Mouse (Mus musculus): ENCODE results near the gene Trio. TPM values are rescaled to one million over a fixed set of nuclear protein-coding genes. Genes with fewer than 3 reads are reported as not detected.

Trio gene
- polyA plus RNA-seq, 1 experiment from 2014 or later, result 48.5 TPM

DNA sequence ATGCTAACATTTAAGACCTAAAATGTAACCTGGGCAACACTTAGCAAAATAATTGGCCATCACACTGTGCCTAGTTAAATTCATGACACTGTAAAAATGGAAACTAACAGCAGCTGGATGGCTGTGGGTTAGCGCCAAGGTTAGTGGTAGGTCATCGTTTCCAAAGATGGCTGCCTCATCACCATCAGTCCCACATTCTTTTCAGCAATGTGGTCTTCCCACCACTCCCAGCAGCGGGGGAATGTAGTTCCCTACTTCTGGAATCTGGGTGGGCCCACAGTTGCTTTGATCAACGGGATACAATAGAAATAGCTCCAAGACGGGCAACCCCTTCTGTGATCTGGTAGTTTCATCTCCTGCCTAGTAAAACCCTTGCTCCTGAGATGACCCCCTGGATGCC is 35.3 kb upstream of the Trio start:
- H3K4me2 ChIP-seq (replicated peaks), result no peak overlapping the region
- no peaks in the 10 kb centered on the region for H3K9me3 ChIP-seq (replicated peaks)
- no peak overlapping the region for H3K9ac ChIP-seq
- H3K36me3 ChIP-seq, result no peaks in the 10 kb centered on the region
- no peak overlapping the region for H3K27ac ChIP-seq
- H3K4me1 ChIP-seq, result peaks cover 5% of the 10 kb centered on the region; the same call in 1 of the 2 replicates
- ATAC-seq (ENCODE audit: low FRiP score), result no peak
- no peaks in the 10 kb centered on the region for H3K27me3 ChIP-seq
- WGBS, result 79% methylated on average over 5 of the region's 5 CpGs
- H3K4me3 ChIP-seq, result no peak overlapping the region

DNA sequence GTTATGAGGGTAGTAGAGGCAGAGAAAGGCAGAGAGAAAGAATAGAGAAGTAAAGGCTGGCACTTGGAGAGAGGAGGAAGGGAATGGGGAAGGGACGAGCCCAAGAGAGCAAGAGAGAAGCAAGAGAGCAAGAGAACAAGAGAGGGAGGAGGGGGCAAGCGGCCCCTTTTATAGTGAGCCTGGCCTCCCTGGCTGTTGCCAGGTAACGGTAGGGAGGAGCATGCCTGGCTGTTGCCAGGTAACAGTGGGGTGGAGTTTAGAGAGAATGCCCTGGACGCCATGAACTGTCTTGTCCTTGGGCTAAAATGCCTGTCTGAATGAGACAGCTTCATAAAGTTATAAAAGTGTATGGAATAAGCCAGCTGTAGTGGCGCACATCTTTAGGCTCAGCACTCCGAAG is 34.8 kb upstream of the Trio start:
- Histone ChIP-seq H3K9ac (no peak overlapping the region), H3K4me1 (peaks cover 5% of the 10 kb centered on the region; the same call in 1 of the 2 replicates), H3K27ac (no peak overlapping the region), H3K4me2 (replicated peaks) (no peak overlapping the region), H3K4me3 (no peak overlapping the region), H3K9me3 (replicated peaks) (no peaks in the 10 kb centered on the region), H3K27me3 (no peaks in the 10 kb centered on the region), H3K36me3 (no peaks in the 10 kb centered on the region)
- ATAC-seq (ENCODE audit: low FRiP score), result peak; percentile 63
- 34% methylated on average over 6 of the region's 6 CpGs for WGBS

DNA sequence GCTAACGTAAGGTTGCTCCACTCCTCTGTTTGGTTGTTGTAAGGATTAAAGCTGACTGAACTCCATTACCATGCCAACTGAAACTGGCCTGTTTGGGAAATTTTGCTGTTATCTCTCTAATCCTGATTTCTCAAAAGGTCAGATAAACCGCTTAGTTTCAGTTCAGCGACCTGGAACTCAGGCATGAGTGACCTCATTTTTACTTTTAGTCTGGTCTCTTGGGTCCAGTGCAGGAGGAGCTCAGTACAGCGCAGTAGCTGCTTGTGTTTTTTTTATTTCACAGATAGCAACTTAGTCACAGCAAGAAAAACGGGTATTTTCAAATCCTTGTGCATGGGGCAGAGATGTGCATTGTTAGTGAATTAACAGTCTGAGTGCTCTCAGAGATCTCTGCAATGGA is 31.9 kb upstream of the Trio start:
- no peak overlapping the region for H3K4me3 ChIP-seq
- H3K36me3 ChIP-seq, result no peaks in the 10 kb centered on the region
- peaks cover 5% of the 10 kb centered on the region for H3K4me1 ChIP-seq
- no peak for ATAC-seq (ENCODE audit: low FRiP score)
- H3K4me2 ChIP-seq (replicated peaks), result no peak overlapping the region
- no peaks in the 10 kb centered on the region for H3K27me3 ChIP-seq
- no peaks in the 10 kb centered on the region for H3K9me3 ChIP-seq (replicated peaks)
- H3K9ac ChIP-seq, result no peak overlapping the region
- 57% methylated on average over 5 of the region's 5 CpGs for WGBS
- no peak overlapping the region for H3K27ac ChIP-seq

DNA sequence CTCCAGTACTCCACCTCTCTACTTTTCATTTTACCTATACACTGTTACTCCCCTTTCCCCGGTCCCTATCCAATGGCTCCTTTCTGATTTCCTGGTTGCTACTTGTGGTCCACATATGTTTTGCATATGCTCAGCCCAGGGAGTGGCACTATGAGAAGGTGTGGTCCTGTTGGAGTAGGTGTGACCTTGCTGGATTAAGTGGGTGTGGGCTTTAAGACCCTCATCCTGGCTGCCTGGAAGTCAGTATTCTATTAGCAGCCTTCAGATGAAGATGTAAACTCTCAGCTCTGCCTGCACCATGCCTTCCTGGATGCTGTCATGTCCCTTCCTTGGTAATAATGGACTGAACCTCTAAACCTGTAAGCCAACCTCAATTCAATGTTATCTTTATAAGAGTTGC is 29.1 kb upstream of the Trio start:
- Histone ChIP-seq H3K9ac (no peak overlapping the region), H3K36me3 (no peaks in the 10 kb centered on the region), H3K27ac (no peak overlapping the region), H3K4me2 (replicated peaks) (no peak overlapping the region), H3K27me3 (no peaks in the 10 kb centered on the region), H3K4me1 (peaks cover 11% of the 10 kb centered on the region), H3K9me3 (replicated peaks) (no peaks in the 10 kb centered on the region), H3K4me3 (no peak overlapping the region)
- no peak for ATAC-seq (ENCODE audit: low FRiP score)
- WGBS, result 89% methylated on average over 1 of the region's 1 CpGs

DNA sequence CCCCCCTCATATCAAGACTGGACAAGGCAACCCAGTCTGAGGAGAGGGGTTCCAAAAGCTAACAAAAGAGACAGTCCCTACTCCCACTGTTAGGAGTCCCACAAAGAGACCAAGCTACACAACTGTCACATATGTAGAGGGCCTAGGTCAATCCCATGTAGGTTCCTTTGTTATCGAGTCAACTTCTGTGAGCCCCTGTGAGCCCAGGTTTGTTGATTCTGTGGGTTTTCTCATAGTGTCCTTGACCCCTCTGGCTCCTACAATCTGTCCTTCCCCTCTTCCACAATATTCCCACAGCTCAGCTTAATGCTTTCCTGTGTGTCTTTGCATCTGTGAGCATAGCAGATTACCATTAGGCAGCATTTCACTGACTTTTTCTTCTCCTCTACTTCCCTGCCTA is 28.5 kb upstream of the Trio start:
- H3K4me2 ChIP-seq (replicated peaks), result no peak overlapping the region
- H3K36me3 ChIP-seq, result no peaks in the 10 kb centered on the region
- no peaks in the 10 kb centered on the region for H3K27me3 ChIP-seq
- no peak for ATAC-seq (ENCODE audit: low FRiP score)
- H3K9ac ChIP-seq, result no peak overlapping the region
- H3K9me3 ChIP-seq (replicated peaks), result no peaks in the 10 kb centered on the region
- H3K27ac ChIP-seq, result no peak overlapping the region
- H3K4me3 ChIP-seq, result no peak overlapping the region
- 33% methylated on average over 1 of the region's 1 CpGs for WGBS
- H3K4me1 ChIP-seq, result peaks cover 11% of the 10 kb centered on the region

DNA sequence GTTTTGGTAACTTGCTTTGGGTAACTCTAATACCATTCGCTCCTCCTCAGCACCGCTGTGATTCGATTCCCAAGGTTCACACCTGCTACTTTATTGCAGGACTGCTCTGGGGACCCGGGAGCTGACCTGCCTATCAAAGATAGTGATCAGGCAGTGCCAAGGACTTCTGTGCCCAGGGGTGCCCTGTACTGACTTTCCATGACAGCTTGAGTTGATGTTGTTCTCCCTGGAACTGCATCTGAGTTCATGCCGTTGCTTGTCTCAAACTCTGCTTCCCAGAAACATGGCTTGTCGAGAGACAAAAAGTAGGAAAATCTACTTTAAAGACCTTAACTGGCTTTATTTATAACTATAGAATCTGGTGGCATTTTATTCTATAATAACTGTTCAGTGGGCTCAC is 27.6 kb upstream of the Trio start:
- Histone ChIP-seq H3K4me3 (no peak overlapping the region), H3K4me2 (replicated peaks) (no peak overlapping the region), H3K9me3 (replicated peaks) (no peaks in the 10 kb centered on the region), H3K27me3 (no peaks in the 10 kb centered on the region), H3K36me3 (no peaks in the 10 kb centered on the region), H3K27ac (no peak overlapping the region), H3K4me1 (peaks cover 11% of the 10 kb centered on the region), H3K9ac (no peak overlapping the region)
- WGBS, result 50% methylated on average over 6 of the region's 6 CpGs
- no peak for ATAC-seq (ENCODE audit: low FRiP score)

DNA sequence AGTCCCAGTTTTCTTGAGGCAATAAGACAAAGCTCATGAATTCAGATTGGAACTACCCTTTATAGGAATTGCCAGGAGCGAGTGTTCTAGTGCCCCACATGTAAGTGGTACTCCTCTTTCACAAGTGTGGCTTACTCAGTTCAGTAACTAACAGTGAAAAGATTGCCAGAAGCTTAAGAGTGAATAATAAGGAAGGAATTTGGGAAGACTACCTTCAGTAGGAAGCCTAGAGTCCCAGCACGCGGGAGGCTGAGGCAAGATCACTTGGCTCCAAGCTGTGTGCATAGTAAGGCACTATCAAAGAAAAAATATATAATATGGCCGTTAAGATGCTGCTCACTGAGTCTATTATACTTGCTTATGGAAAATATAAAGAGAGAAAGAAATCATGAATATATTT is 26.2 kb upstream of the Trio start:
- H3K9ac ChIP-seq, result no peak overlapping the region
- no peak for ATAC-seq (ENCODE audit: low FRiP score)
- no peak overlapping the region for H3K4me3 ChIP-seq
- H3K4me1 ChIP-seq, result peaks cover 11% of the 10 kb centered on the region
- H3K27ac ChIP-seq, result no peak overlapping the region
- peak overlapping the region; percentile 43 for H3K4me2 ChIP-seq (replicated peaks)
- no peaks in the 10 kb centered on the region for H3K9me3 ChIP-seq (replicated peaks)
- no peaks in the 10 kb centered on the region for H3K27me3 ChIP-seq
- H3K36me3 ChIP-seq, result no peaks in the 10 kb centered on the region
- 63% methylated on average over 4 of the region's 4 CpGs for WGBS

DNA sequence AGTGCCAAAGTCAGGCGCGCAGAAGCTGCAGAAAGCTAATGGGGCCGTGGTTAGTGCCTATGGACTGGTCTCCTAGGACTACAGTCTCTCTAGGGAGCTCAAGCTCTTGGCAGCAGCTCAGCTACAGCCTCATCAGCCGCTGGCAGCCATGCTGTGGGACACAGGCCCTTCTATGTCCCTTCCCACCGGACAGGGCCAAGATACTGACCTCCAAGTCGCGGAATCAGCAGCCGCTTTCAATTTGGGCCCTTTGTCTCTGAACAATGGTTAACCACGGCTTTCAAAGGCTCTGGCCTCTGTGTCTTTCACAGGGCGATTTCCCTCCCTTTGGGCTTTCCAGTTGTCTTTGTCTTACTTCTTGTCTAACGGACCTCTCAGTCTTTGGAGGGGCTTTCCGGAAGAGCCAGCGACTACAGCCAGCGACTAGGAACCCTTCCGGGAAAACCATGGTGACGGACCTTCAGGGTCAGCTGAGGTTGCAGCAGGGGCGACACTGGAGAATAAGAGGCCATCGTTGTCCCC is 25.5 kb upstream of the Trio start:
- Histone ChIP-seq H3K4me1 (peaks cover 11% of the 10 kb centered on the region), H3K9ac (peak overlapping the region; percentile 35; the same call in 1 of the 2 replicates), H3K9me3 (replicated peaks) (no peaks in the 10 kb centered on the region), H3K4me2 (replicated peaks) (peak overlapping the region; percentile 43), H3K27me3 (no peaks in the 10 kb centered on the region), H3K4me3 (no peak overlapping the region), H3K27ac (peak overlapping the region; percentile 40; the same call in 1 of the 2 replicates), H3K36me3 (no peaks in the 10 kb centered on the region)
- WGBS, result 9% methylated on average over 18 of the region's 18 CpGs
- peak; percentile 89 for ATAC-seq (ENCODE audit: low FRiP score)

DNA sequence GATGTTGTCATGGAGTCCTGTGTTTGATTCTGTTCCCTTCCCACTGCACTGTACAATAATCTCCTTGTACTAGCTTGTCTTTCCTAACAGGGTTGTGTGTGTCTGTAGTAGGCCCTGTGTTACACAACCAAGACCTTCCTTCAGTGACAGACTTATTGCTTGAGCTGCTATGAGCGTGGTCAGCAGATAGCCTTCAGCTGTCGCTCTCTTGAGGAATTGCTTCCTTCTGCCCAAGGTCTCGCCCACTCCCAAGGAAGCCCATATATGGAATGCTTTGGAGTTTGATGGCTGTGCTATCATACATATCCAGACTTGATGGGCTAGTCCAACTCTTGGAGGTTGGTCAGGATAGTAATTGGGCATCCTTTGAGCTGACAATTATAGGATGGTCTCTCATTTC is 22.1 kb upstream of the Trio start:
- WGBS, result 90% methylated on average over 3 of the region's 3 CpGs
- H3K27me3 ChIP-seq, result no peaks in the 10 kb centered on the region
- H3K4me1 ChIP-seq, result peaks cover 11% of the 10 kb centered on the region
- H3K27ac ChIP-seq, result no peak overlapping the region
- no peak overlapping the region for H3K4me2 ChIP-seq (replicated peaks)
- no peaks in the 10 kb centered on the region for H3K36me3 ChIP-seq
- H3K9ac ChIP-seq, result no peak overlapping the region
- H3K9me3 ChIP-seq (replicated peaks), result no peaks in the 10 kb centered on the region
- ATAC-seq (ENCODE audit: low FRiP score), result no peak
- no peak overlapping the region for H3K4me3 ChIP-seq

DNA sequence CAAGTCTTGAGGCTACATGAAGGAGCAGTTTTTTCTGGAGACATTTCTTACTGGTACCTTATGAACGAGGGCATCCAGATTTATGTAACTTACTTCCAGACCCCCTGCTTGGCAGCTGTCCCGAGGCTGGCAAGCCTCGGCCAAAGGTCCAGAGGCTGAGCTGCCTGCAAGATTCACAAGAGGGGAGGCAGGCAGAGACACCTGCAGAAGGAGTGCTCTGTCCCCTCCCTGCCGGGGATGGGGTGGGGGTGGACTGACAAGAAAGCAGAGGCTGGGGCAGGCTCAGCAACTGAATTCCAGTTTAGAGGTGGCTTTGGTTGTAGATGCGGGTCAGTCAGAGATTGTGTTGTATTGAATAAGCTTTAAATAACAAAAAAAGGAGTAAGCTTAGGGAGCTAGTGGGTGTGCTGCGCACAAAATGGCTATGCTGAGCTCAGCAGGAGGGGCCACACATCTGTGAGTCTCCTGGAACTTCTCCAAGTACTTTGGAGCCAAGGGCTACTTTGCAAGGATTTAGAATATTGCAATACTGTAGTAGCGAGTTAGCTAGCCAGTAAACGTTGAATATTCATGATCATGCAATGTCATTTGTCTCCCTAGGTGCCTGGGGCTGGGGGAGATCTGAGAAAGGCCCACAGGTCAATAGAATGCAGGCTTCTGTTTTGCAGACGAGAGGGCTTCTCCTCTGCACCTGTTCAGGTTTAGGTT is 15.7 kb upstream of the Trio start:
- H3K4me2 ChIP-seq (replicated peaks), result no peak overlapping the region
- no peak; the same call in 1 of the 2 replicates for ATAC-seq (ENCODE audit: low FRiP score)
- H3K27me3 ChIP-seq, result 0 out of 2 replicates have a peak, but pooled peaks cover 3% of the 10 kb centered on the region
- H3K4me3 ChIP-seq, result no peak overlapping the region
- peaks cover 12% of the 10 kb centered on the region for H3K4me1 ChIP-seq
- no peaks in the 10 kb centered on the region for H3K36me3 ChIP-seq
- no peak overlapping the region for H3K9ac ChIP-seq
- 12% methylated on average over 9 of the region's 9 CpGs for WGBS
- H3K27ac ChIP-seq, result no peak overlapping the region
- H3K9me3 ChIP-seq (replicated peaks), result no peaks in the 10 kb centered on the region

DNA sequence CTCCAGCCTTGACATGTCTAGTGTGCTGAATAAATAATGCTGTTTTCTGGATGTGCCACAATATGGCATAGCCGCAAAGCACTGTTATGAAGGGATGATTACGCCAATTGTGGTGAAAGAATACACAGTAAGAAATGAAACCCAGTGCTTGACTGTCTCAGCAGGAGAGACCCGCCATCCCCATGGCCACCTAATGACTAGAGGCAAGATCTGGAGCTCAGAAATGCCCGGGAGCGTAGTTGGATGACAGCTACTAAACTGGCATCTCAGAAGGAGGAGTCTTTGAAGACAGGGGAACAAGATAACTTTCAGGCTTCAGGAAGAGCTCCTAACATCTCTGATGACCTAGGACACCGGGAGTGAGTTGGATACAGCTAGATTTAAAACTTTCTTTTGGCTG is 12.0 kb upstream of the Trio start:
- no peak overlapping the region for H3K9ac ChIP-seq
- H3K36me3 ChIP-seq, result no peaks in the 10 kb centered on the region
- peaks cover 12% of the 10 kb centered on the region for H3K4me1 ChIP-seq
- H3K4me3 ChIP-seq, result no peak overlapping the region
- no peaks in the 10 kb centered on the region for H3K9me3 ChIP-seq (replicated peaks)
- no peak overlapping the region for H3K27ac ChIP-seq
- no peak overlapping the region for H3K4me2 ChIP-seq (replicated peaks)
- ATAC-seq (ENCODE audit: low FRiP score), result no peak
- H3K27me3 ChIP-seq, result 0 out of 2 replicates have a peak, but pooled peaks cover 3% of the 10 kb centered on the region
- WGBS, result 91% methylated on average over 6 of the region's 6 CpGs

DNA sequence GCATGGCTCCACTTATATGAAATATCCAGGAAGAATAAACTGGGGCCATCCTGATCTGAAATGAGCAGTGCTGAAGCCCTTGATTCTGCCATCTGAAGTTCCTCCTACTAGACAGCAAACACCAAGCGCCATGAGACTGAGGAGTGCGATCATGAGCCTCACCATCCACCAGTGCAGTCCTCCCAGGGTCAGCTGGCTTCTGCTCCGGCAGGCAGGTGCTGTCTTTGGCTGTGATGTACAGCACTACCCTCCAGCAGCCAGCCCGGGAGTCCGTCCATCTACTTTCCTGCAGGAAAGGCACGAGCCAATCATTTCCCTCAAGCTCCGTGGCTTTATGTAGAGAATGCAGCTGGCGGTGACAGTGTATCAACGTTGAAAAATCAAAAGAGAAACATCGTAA is 10.0 kb upstream of the Trio start:
- Histone ChIP-seq H3K9ac (no peak overlapping the region), H3K27me3 (no peaks in the 10 kb centered on the region), H3K27ac (no peak overlapping the region), H3K4me2 (replicated peaks) (no peak overlapping the region), H3K4me1 (no peaks in the 10 kb centered on the region), H3K9me3 (replicated peaks) (no peaks in the 10 kb centered on the region), H3K36me3 (no peaks in the 10 kb centered on the region), H3K4me3 (no peak overlapping the region)
- ATAC-seq (ENCODE audit: low FRiP score), result no peak
- WGBS, result 90% methylated on average over 10 of the region's 10 CpGs

DNA sequence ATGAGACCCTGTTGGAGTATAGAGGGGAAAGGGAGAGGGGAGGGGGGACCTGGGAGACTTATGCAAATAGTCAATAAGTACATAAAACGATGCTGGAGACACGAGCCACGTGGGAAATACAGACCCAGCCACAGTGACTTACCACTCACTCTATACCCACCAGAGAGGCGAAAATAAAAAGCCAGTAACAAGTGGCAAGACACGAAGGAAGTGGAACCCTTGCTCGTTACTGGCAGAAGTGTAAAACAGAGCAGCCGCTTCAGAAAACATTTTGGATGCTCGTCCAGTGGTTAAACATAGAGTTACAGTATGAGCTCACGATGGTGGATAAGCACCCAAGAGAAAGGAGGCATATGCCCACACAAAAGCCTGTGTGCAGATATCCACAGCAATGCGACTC is 9.0 kb upstream of the Trio start:
- no peak for ATAC-seq (ENCODE audit: low FRiP score)
- no peak overlapping the region for H3K4me3 ChIP-seq
- no peak overlapping the region for H3K9ac ChIP-seq
- no peaks in the 10 kb centered on the region for H3K36me3 ChIP-seq
- H3K27me3 ChIP-seq, result 0 out of 2 replicates have a peak, but pooled peaks cover 5% of the 10 kb centered on the region
- H3K9me3 ChIP-seq (replicated peaks), result no peaks in the 10 kb centered on the region
- WGBS, result 90% methylated on average over 10 of the region's 10 CpGs
- H3K4me1 ChIP-seq, result no peaks in the 10 kb centered on the region
- H3K27ac ChIP-seq, result no peak overlapping the region
- no peak overlapping the region for H3K4me2 ChIP-seq (replicated peaks)
